Mouse (Mus musculus): ENCODE data around the gene Mxi1. TPM values are rescaled to one million over a fixed set of nuclear protein-coding genes. Genes with fewer than 3 reads are reported as not detected.

The Mxi1 gene
- polyA plus RNA-seq, 1 experiment from 2014 or later: 50.7 TPM

GRCm38 (mm10) chr19:53412149-53412848, 102.0 kb downstream of the Mxi1 start:
- H3K36me3 ChIP-seq: no peaks in the 10 kb centered on the region
- H3K4me1 ChIP-seq (replicated peaks): 0 out of 2 replicates have a peak, but pooled peaks cover 12% of the 10 kb centered on the region
- ATAC-seq: no peak
- no peak overlapping the region for H3K4me3 ChIP-seq (replicated peaks)
- no peak overlapping the region for H3K4me2 ChIP-seq (replicated peaks)
- no peak overlapping the region for H3K27ac ChIP-seq
- no peaks in the 10 kb centered on the region for H3K27me3 ChIP-seq
- WGBS: 10% methylated on average over 6 of the region's 6 CpGs
- no peak overlapping the region for H3K9ac ChIP-seq (replicated peaks)
- no peaks in the 10 kb centered on the region for H3K9me3 ChIP-seq

- 90% methylated on average over 15 of the region's 15 CpGs for WGBS
- no peak overlapping the region for H3K4me3 ChIP-seq (replicated peaks)
- no peak overlapping the region for H3K4me2 ChIP-seq (replicated peaks)
- no peaks in the 10 kb centered on the region for H3K27me3 ChIP-seq
- H3K9ac ChIP-seq (replicated peaks): no peak overlapping the region
- H3K4me1 ChIP-seq (replicated peaks): 0 out of 2 replicates have a peak, but pooled peaks cover 12% of the 10 kb centered on the region
- H3K9me3 ChIP-seq: no peaks in the 10 kb centered on the region
- H3K27ac ChIP-seq: no peak overlapping the region
- no peak for ATAC-seq
- H3K36me3 ChIP-seq: no peaks in the 10 kb centered on the region
These were observed 103.5 kb downstream of the Mxi1 start for GRCm38 (mm10) chr19:53413617-53414380.

- Histone ChIP-seq H3K27me3 (no peaks in the 10 kb centered on the region), H3K27ac (no peak overlapping the region), H3K4me1 (replicated peaks) (0 out of 2 replicates have a peak, but pooled peaks cover 12% of the 10 kb centered on the region), H3K9ac (replicated peaks) (no peak overlapping the region), H3K4me3 (replicated peaks) (no peak overlapping the region), H3K4me2 (replicated peaks) (no peak overlapping the region), H3K9me3 (no peaks in the 10 kb centered on the region), H3K36me3 (no peaks in the 10 kb centered on the region)
- WGBS: 90% methylated on average over 11 of the region's 11 CpGs
- no peak for ATAC-seq
These were observed 104.3 kb downstream of the Mxi1 start for GRCm38 (mm10) chr19:53414650-53415049.

- WGBS: 89% methylated on average over 17 of the region's 17 CpGs
These were observed 104.9 kb downstream of the Mxi1 start for GRCm38 (mm10) chr19:53415198-53415597.

GRCm38 (mm10) chr19:53419834-53420233, 109.5 kb downstream of the Mxi1 start:
- Histone ChIP-seq H3K27ac (no peak overlapping the region), H3K4me1 (replicated peaks) (peaks cover 11% of the 10 kb centered on the region), H3K9ac (replicated peaks) (no peak overlapping the region), H3K4me3 (replicated peaks) (no peak overlapping the region), H3K27me3 (0 out of 2 replicates have a peak, but pooled peaks cover 10% of the 10 kb centered on the region), H3K4me2 (replicated peaks) (no peak overlapping the region), H3K36me3 (no peaks in the 10 kb centered on the region), H3K9me3 (no peaks in the 10 kb centered on the region)
- no peak for ATAC-seq
- WGBS: 58% methylated on average over 5 of the region's 5 CpGs

More at GRCm38 (mm10) chr19:53415198-53415597, 104.9 kb downstream of the Mxi1 start:
- H3K9ac ChIP-seq (replicated peaks): no peak overlapping the region
- no peak overlapping the region for H3K4me3 ChIP-seq (replicated peaks)
- no peaks in the 10 kb centered on the region for H3K36me3 ChIP-seq
- no peak for ATAC-seq
- H3K4me2 ChIP-seq (replicated peaks): no peak overlapping the region
- H3K9me3 ChIP-seq: no peaks in the 10 kb centered on the region
- H3K27ac ChIP-seq: no peak overlapping the region
- no peaks in the 10 kb centered on the region for H3K27me3 ChIP-seq
- H3K4me1 ChIP-seq (replicated peaks): 0 out of 2 replicates have a peak, but pooled peaks cover 12% of the 10 kb centered on the region

- Histone ChIP-seq H3K9ac (replicated peaks) (peak overlapping the region; percentile 66), H3K4me2 (replicated peaks) (peak overlapping the region; percentile 92), H3K36me3 (no peaks in the 10 kb centered on the region), H3K27ac (peak overlapping the region; percentile 53; the same call in 1 of the 2 replicates), H3K4me1 (replicated peaks) (peaks cover 11% of the 10 kb centered on the region), H3K27me3 (0 out of 2 replicates have a peak, but pooled peaks cover 10% of the 10 kb centered on the region), H3K4me3 (replicated peaks) (peak overlapping the region; percentile 48), H3K9me3 (no peaks in the 10 kb centered on the region)
- peak; percentile 97 for ATAC-seq
- WGBS: under 1% methylated on average over 19 of the region's 19 CpGs
These were observed 110.7 kb downstream of the Mxi1 start for GRCm38 (mm10) chr19:53420924-53421582.

- Histone ChIP-seq H3K4me3 (replicated peaks) (peak overlapping the region; percentile 48), H3K27me3 (0 out of 2 replicates have a peak, but pooled peaks cover 10% of the 10 kb centered on the region), H3K27ac (no peak overlapping the region), H3K4me1 (replicated peaks) (peaks cover 11% of the 10 kb centered on the region), H3K9ac (replicated peaks) (no peak overlapping the region), H3K36me3 (no peaks in the 10 kb centered on the region), H3K4me2 (replicated peaks) (peak overlapping the region; percentile 92), H3K9me3 (no peaks in the 10 kb centered on the region)
- WGBS: 4% methylated on average over 6 of the region's 6 CpGs
- ATAC-seq: peak; percentile 44
These were observed 111.4 kb downstream of the Mxi1 start for GRCm38 (mm10) chr19:53421583-53422188.

GRCm38 (mm10) chr19:53422358-53423308, 112.3 kb downstream of the Mxi1 start:
- Histone ChIP-seq H3K9me3 (no peaks in the 10 kb centered on the region), H3K4me2 (replicated peaks) (no peak overlapping the region), H3K36me3 (no peaks in the 10 kb centered on the region), H3K4me1 (replicated peaks) (peaks cover 11% of the 10 kb centered on the region), H3K4me3 (replicated peaks) (no peak overlapping the region), H3K27me3 (peaks cover 10% of the 10 kb centered on the region; the same call in 1 of the 2 replicates), H3K9ac (replicated peaks) (no peak overlapping the region), H3K27ac (no peak overlapping the region)
- ATAC-seq: no peak
- WGBS: 76% methylated on average over 18 of the region's 18 CpGs

GRCm38 (mm10) chr19:53423341-53423753, 113.0 kb downstream of the Mxi1 start:
- H3K9me3 ChIP-seq: no peaks in the 10 kb centered on the region
- no peak for ATAC-seq
- peaks cover 10% of the 10 kb centered on the region; the same call in 1 of the 2 replicates for H3K27me3 ChIP-seq
- 27% methylated on average over 18 of the region's 19 CpGs for WGBS
- H3K27ac ChIP-seq: no peak overlapping the region
- H3K4me2 ChIP-seq (replicated peaks): no peak overlapping the region
- no peak overlapping the region for H3K9ac ChIP-seq (replicated peaks)
- no peak overlapping the region for H3K4me3 ChIP-seq (replicated peaks)
- no peaks in the 10 kb centered on the region for H3K36me3 ChIP-seq
- H3K4me1 ChIP-seq (replicated peaks): peaks cover 11% of the 10 kb centered on the region

GRCm38 (mm10) chr19:53423816-53424465, 113.6 kb downstream of the Mxi1 start:
- H3K9me3 ChIP-seq: no peaks in the 10 kb centered on the region
- H3K4me2 ChIP-seq (replicated peaks): no peak overlapping the region
- H3K4me3 ChIP-seq (replicated peaks): no peak overlapping the region
- no peak overlapping the region for H3K9ac ChIP-seq (replicated peaks)
- ATAC-seq: no peak
- H3K27ac ChIP-seq: no peak overlapping the region
- H3K4me1 ChIP-seq (replicated peaks): peaks cover 11% of the 10 kb centered on the region
- H3K36me3 ChIP-seq: no peaks in the 10 kb centered on the region
- 71% methylated on average over 17 of the region's 17 CpGs for WGBS
- peaks cover 10% of the 10 kb centered on the region; the same call in 1 of the 2 replicates for H3K27me3 ChIP-seq
